Mouse (Mus musculus) MEL (cell line): ENCODE results near the gene Slc35e4. TPM values are rescaled to one million over a fixed set of nuclear protein-coding genes. Genes with fewer than 3 reads are reported as not detected.

ENCODE experiments used
- DNase-seq: peaks from one replicate; pipeline ENCODE4 v3.0.0; 2011; ENCODE audit warnings: low read depth, low spot score
- H3K27ac ChIP-seq: 2 replicates; pipeline ENCODE4 v1.5.1; 2012; ENCODE audit warnings: low read depth, mild to moderate bottlenecking, control low read depth, low read length, moderate library complexity; ENCODE audit not compliant: control insufficient read depth
- H3K27me3 ChIP-seq, 2 experiments: fragments of 150-350 bp in 1 of 2; sonication (generic) in 1 of 2; 2 replicates each; pipeline ENCODE4 v1.6.1; 2012; ENCODE audit warnings: low read length in 2 of 2, mild to moderate bottlenecking in 2 of 2, improper control_type of control experiment in 1 of 2, moderate library complexity in 1 of 2; ENCODE audit not compliant: insufficient read depth in 2 of 2, control insufficient read depth in 1 of 2
- H3K36me3 ChIP-seq, 2 experiments: 2 replicates each; pipeline ENCODE4 v1.6.1; 2012 to 2014; ENCODE audit warnings: low read length in 2 of 2, improper control_type of control experiment in 1 of 2, inconsistent platforms in 1 of 2, mild to moderate bottlenecking in 1 of 2; ENCODE audit not compliant: insufficient read depth in 2 of 2, control insufficient read depth in 1 of 2
- H3K4me1 ChIP-seq, 2 experiments: fragments of 150-350 bp in 1 of 2; sonication (generic) in 1 of 2; 2 replicates each; pipeline ENCODE4 v1.6.1; 2012; ENCODE audit warnings: low read length in 2 of 2, improper control_type of control experiment in 1 of 2, mild to moderate bottlenecking in 1 of 2; ENCODE audit not compliant: insufficient read depth in 2 of 2, control insufficient read depth in 1 of 2
- H3K4me3 ChIP-seq, 2 experiments: fragments of 150-350 bp in 1 of 2; sonication (generic) in 1 of 2; 2 replicates each; pipeline ENCODE4 v1.5.1; 2012; ENCODE audit warnings: low read depth in 2 of 2, low read length in 2 of 2, mild to moderate bottlenecking in 2 of 2, moderate library complexity in 2 of 2, control low read depth in 1 of 2, improper control_type of control experiment in 1 of 2; ENCODE audit not compliant: control insufficient read depth in 1 of 2, insufficient read depth in 1 of 2
- H3K79me2 ChIP-seq: 2 replicates; pipeline ENCODE4 v1.6.1; 2012; ENCODE audit warnings: mild to moderate bottlenecking, low read length, moderate library complexity; ENCODE audit not compliant: control insufficient read depth, poor library complexity, insufficient read depth
- H3K9ac ChIP-seq: 2 replicates; pipeline ENCODE4 v1.6.1; 2012; ENCODE audit warnings: low read depth, mild to moderate bottlenecking, control low read depth, low read length, moderate library complexity; ENCODE audit not compliant: control insufficient read depth, poor library complexity, severe bottlenecking
- H3K9me3 ChIP-seq: fragments of 150-350 bp; sonication (generic); replicated peaks from 2 replicates; pipeline ENCODE4 v1.6.1; 2012; ENCODE audit warnings: mild to moderate bottlenecking, low read length, improper control_type of control experiment, moderate library complexity; ENCODE audit not compliant: insufficient read depth
- BHLHE40 ChIP-seq: IDR thresholded peaks from 2 replicates; pipeline ENCODE4 v1.6.1; 2012; ENCODE audit warnings: low read depth, mild to moderate bottlenecking, inconsistent platforms, low read length, improper control_type of control experiment, borderline replicate concordance
- CHD1 ChIP-seq: IDR thresholded peaks from 2 replicates; pipeline ENCODE4 v1.6.1; 2012; ENCODE audit warnings: low read depth, mild to moderate bottlenecking, inconsistent platforms, low read length, improper control_type of control experiment
- CHD2 ChIP-seq: IDR thresholded peaks from 2 replicates; pipeline ENCODE4 v1.6.1; 2011; ENCODE audit warnings: low read length, improper control_type of control experiment
- CTCF ChIP-seq, 3 experiments: IDR thresholded peaks in 2 of 3; conservative IDR thresholded peaks in 1 of 3; 2 replicates each; pipeline ENCODE4 v1.5.1; 2011 to 2012; ENCODE audit warnings: low read length in 3 of 3, low read depth in 2 of 3, mild to moderate bottlenecking in 2 of 3, improper control_type of control experiment in 1 of 3, inconsistent platforms in 1 of 3, mixed read lengths in 1 of 3, moderate library complexity in 1 of 3; ENCODE audit not compliant: control insufficient read depth in 1 of 3, insufficient read depth in 1 of 3, poor library complexity in 1 of 3, severe bottlenecking in 1 of 3
- E2F4 ChIP-seq: IDR thresholded peaks from 2 replicates; pipeline ENCODE4 v1.6.1; 2011; ENCODE audit warnings: low read depth, low read length, improper control_type of control experiment, borderline replicate concordance
- ELF1 ChIP-seq: IDR thresholded peaks from 2 replicates; pipeline ENCODE4 v1.6.1; 2014; ENCODE audit warnings: low read depth, mild to moderate bottlenecking, inconsistent platforms, low read length, improper control_type of control experiment, moderate library complexity
- EP300 ChIP-seq, 2 experiments: IDR thresholded peaks; 2 replicates each; pipeline ENCODE4 v1.6.1; 2011; ENCODE audit warnings: improper control_type of control experiment in 2 of 2, low read length in 2 of 2, low read depth in 1 of 2, mild to moderate bottlenecking in 1 of 2
- GABPA ChIP-seq: IDR thresholded peaks from 2 replicates; pipeline ENCODE4 v1.6.1; 2012; ENCODE audit warnings: low read depth, mild to moderate bottlenecking, inconsistent platforms, low read length, improper control_type of control experiment, moderate library complexity
- GATA1 ChIP-seq: IDR thresholded peaks from 2 replicates; pipeline ENCODE4 v1.6.1; 2011; ENCODE audit warnings: low read depth, low read length, improper control_type of control experiment
- HCFC1 ChIP-seq: IDR thresholded peaks from 2 replicates; pipeline ENCODE4 v1.6.1; 2012; ENCODE audit warnings: low read depth, mild to moderate bottlenecking, inconsistent platforms, low read length, improper control_type of control experiment, moderate library complexity
- JUND ChIP-seq: IDR thresholded peaks from 2 replicates; pipeline ENCODE4 v1.6.1; 2011; ENCODE audit warnings: low read depth, mild to moderate bottlenecking, improper control_type of control experiment, low read length
- KAT2A ChIP-seq: conservative IDR thresholded peaks from 2 replicates; pipeline ENCODE4 v1.6.1; 2012; ENCODE audit warnings: low read depth, low read length, improper control_type of control experiment, inconsistent platforms
- MAFK ChIP-seq: IDR thresholded peaks from 2 replicates; pipeline ENCODE4 v1.6.1; 2011; ENCODE audit warnings: low read depth, mild to moderate bottlenecking, low read length, improper control_type of control experiment, borderline replicate concordance
- MAX ChIP-seq: IDR thresholded peaks from 2 replicates; pipeline ENCODE4 v1.6.1; 2011; ENCODE audit warnings: low read length, improper control_type of control experiment
- MAZ ChIP-seq: IDR thresholded peaks from 2 replicates; pipeline ENCODE4 v1.6.1; 2012; ENCODE audit warnings: low read depth, mild to moderate bottlenecking, inconsistent platforms, low read length, improper control_type of control experiment
- MEF2A ChIP-seq: IDR thresholded peaks from 2 replicates; pipeline ENCODE4 v1.6.1; 2014; ENCODE audit warnings: low read depth, mild to moderate bottlenecking, inconsistent platforms, low read length, improper control_type of control experiment; ENCODE audit not compliant: poor library complexity, insufficient replicate concordance, severe bottlenecking; ENCODE audit errors: extremely low read depth
- MXI1 ChIP-seq: IDR thresholded peaks from 2 replicates; pipeline ENCODE4 v1.6.1; 2011; ENCODE audit warnings: mild to moderate bottlenecking, low read depth, low read length, improper control_type of control experiment
- MYB ChIP-seq: IDR thresholded peaks from 2 replicates; pipeline ENCODE4 v1.6.1; 2011; ENCODE audit warnings: mild to moderate bottlenecking, low read depth, low read length, improper control_type of control experiment
- NELFE ChIP-seq: IDR thresholded peaks from 2 replicates; pipeline ENCODE4 v1.6.1; 2011; ENCODE audit warnings: low read depth, low read length, improper control_type of control experiment
- NRF1 ChIP-seq: IDR thresholded peaks from 2 replicates; pipeline ENCODE4 v1.6.1; 2014; ENCODE audit warnings: low read depth, mild to moderate bottlenecking, inconsistent platforms, low read length, improper control_type of control experiment, moderate library complexity; ENCODE audit not compliant: poor library complexity, insufficient read depth, severe bottlenecking
- POLR2A ChIP-seq, 2 experiments: IDR thresholded peaks; 2 replicates each; pipeline ENCODE4 v1.6.1; 2011 to 2012; ENCODE audit warnings: low read length in 2 of 2, mild to moderate bottlenecking in 2 of 2, control low read depth in 1 of 2, improper control_type of control experiment in 1 of 2, low read depth in 1 of 2, moderate library complexity in 1 of 2; ENCODE audit not compliant: control insufficient read depth in 1 of 2, insufficient read depth in 1 of 2, poor library complexity in 1 of 2
- POLR2AphosphoS2 ChIP-seq: IDR thresholded peaks from 2 replicates; pipeline ENCODE4 v1.6.1; 2011; ENCODE audit warnings: low read length, improper control_type of control experiment
- POLR2AphosphoS5 ChIP-seq: IDR thresholded peaks from 2 replicates; pipeline ENCODE4 v1.6.1; 2012; ENCODE audit warnings: low read depth, borderline replicate concordance, mild to moderate bottlenecking, inconsistent platforms, low read length, moderate library complexity, mixed read lengths
- RAD21 ChIP-seq: IDR thresholded peaks from 2 replicates; pipeline ENCODE4 v1.6.1; 2011; ENCODE audit warnings: mild to moderate bottlenecking, low read depth, low read length, improper control_type of control experiment
- RCOR1 ChIP-seq: IDR thresholded peaks from 2 replicates; pipeline ENCODE4 v1.6.1; 2012; ENCODE audit warnings: low read depth, mild to moderate bottlenecking, inconsistent platforms, low read length, improper control_type of control experiment
- SIN3A ChIP-seq: IDR thresholded peaks from 2 replicates; pipeline ENCODE4 v1.6.1; 2012; ENCODE audit warnings: low read length, improper control_type of control experiment, inconsistent platforms
- SMC3 ChIP-seq: IDR thresholded peaks from 2 replicates; pipeline ENCODE4 v1.6.1; 2011; ENCODE audit warnings: low read depth, low read length, improper control_type of control experiment
- TAL1 ChIP-seq: IDR thresholded peaks from 2 replicates; pipeline ENCODE4 v1.6.1; 2012; ENCODE audit warnings: mild to moderate bottlenecking, inconsistent platforms, low read length, moderate library complexity, mixed read lengths
- TBP ChIP-seq: IDR thresholded peaks from 2 replicates; pipeline ENCODE4 v1.8.0; 2011; ENCODE audit warnings: low read depth, low read length, improper control_type of control experiment
- TCF12 ChIP-seq: IDR thresholded peaks from 2 replicates; pipeline ENCODE4 v1.6.1; 2014; ENCODE audit warnings: low read depth, mild to moderate bottlenecking, inconsistent platforms, low read length, improper control_type of control experiment, moderate library complexity
- UBTF ChIP-seq: IDR thresholded peaks from 2 replicates; pipeline ENCODE4 v1.6.1; 2012; ENCODE audit warnings: low read depth, mild to moderate bottlenecking, inconsistent platforms, low read length, improper control_type of control experiment, moderate library complexity, borderline replicate concordance; ENCODE audit not compliant: insufficient read depth
- USF1 ChIP-seq: IDR thresholded peaks from 2 replicates; pipeline ENCODE4 v1.6.1; 2014; ENCODE audit warnings: low read depth, mild to moderate bottlenecking, inconsistent platforms, low read length, improper control_type of control experiment, moderate library complexity
- USF2 ChIP-seq, 2 experiments: IDR thresholded peaks; 2 replicates each; pipeline ENCODE4 v1.6.1; 2011 to 2012; ENCODE audit warnings: improper control_type of control experiment in 2 of 2, low read length in 2 of 2, borderline replicate concordance in 1 of 2, inconsistent platforms in 1 of 2, low read depth in 1 of 2, mild to moderate bottlenecking in 1 of 2; ENCODE audit not compliant: insufficient read depth in 1 of 2
- ZC3H11A ChIP-seq: IDR thresholded peaks from 2 replicates; pipeline ENCODE4 v1.6.1; 2012; ENCODE audit warnings: low read depth, mild to moderate bottlenecking, inconsistent platforms, low read length, improper control_type of control experiment
- ZMIZ1 ChIP-seq: IDR thresholded peaks from 2 replicates; pipeline ENCODE4 v1.6.1; 2012; ENCODE audit warnings: low read depth, mild to moderate bottlenecking, inconsistent platforms, low read length, improper control_type of control experiment, moderate library complexity
- ZNF384 ChIP-seq: IDR thresholded peaks from 2 replicates; pipeline ENCODE4 v1.6.1; 2012; ENCODE audit warnings: low read depth, mild to moderate bottlenecking, inconsistent platforms, low read length, improper control_type of control experiment
- polyA plus RNA-seq, 2 experiments: library from polyadenylated mRNA; stranded (reverse) in 1 of 2; unstranded in 1 of 2; fragments of >175 nt in 1 of 2; fragments of >200 nt in 1 of 2; gene quantifications; 2 replicates each; pipeline versions ENCODE4 v1.2.1 to v1.2.4; 2012; ENCODE audit warnings: low replicate concordance in 2 of 2, low read depth in 1 of 2; ENCODE audit not compliant: insufficient read length in 2 of 2, insufficient read depth in 1 of 2, missing spikeins in 1 of 2
- total RNA-seq: library from RNA; depleted of rRNA; stranded (reverse); fragments of 300-350 nt; gene quantifications from 2 replicates; pipeline ENCODE4 v1.2.3, GENCODE M21; 2012

Gene Slc35e4
- total and polyA plus RNA-seq, 3 experiments, result 12.1 to 14.0 TPM; not detected in 1

DNA sequence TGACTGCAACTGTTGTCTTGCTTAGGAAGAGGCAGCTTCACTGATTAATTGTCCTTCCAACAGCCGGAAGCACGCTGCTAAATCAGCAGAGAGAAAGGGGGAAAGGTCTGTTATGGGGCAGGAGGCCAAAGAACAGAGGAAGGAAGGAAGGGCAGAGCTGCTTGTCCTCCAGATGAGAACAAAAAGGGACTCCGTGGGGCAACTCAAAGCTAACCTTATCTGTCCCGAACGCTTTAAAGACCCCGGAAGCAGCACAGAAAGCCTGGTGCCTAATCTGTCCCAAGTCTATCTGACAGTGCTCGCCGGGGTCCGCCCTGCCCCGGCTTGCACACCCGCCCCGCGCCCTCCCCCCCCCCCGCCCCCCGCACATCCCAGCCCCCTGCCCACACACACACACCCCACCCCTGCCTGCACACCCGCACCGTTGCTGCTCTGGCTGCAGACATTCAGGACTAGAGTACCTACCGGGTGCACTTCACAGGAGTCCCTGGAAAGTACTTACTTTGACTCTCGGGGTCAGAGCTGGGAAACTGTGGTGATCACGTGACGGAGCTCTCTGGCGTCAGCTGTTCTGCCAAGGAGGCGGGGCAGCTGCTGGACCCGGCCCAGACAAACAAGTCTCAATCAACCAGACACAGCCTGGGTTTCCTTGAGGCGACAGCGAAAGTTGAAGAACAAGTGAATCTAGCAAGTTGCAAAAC lies 17.2 kb upstream of the Slc35e4 start, which contains the start of gene Tcn2:
Gene Tcn2 (minus strand): TSS at position 649 of the 701 bp plus-strand sequence.
- H3K79me2 ChIP-seq, result no peaks in the 10 kb centered on the region; the same call in 1 of the 2 replicates
- H3K27ac ChIP-seq, result peak within 1 kb of the TSS; percentile 74
- peaks cover 0 to 14% of the 10 kb centered on the region in 2 experiments; a peak in 2 of 4 replicates for H3K36me3 ChIP-seq
- no peak for TF ChIP-seq CHD2
- TF ChIP-seq HCFC1, result peak; percentile 42
- no peak for TF ChIP-seq ZC3H11A
- no peak for TF ChIP-seq E2F4
- peak; percentile 61 for TF ChIP-seq MXI1
- no peak for TF ChIP-seq ZMIZ1
- TF ChIP-seq NRF1, result no peak
- TF ChIP-seq POLR2AphosphoS2, result no peak
- TF ChIP-seq RCOR1, result peak; percentile 9; the same call in 1 of the 2 replicates
- peak; percentile 68 for TF ChIP-seq GATA1
- TF ChIP-seq TBP, result peak; percentile 46; the same call in 1 of the 2 replicates
- no peak for TF ChIP-seq CTCF (IDR thresholded peaks at IDR 0.05 in 2 of 3, conservative IDR thresholded peaks at IDR 0.05 in 1 of 3; ENCODE audit: control insufficient read depth in 1 of 3, insufficient read depth in 1 of 3, low read depth in 2 of 3, low read length in 3 of 3, poor library complexity in 1 of 3, severe bottlenecking in 1 of 3)
- peak; percentile 76 for TF ChIP-seq ELF1
- TF ChIP-seq NELFE, result 0 out of 2 replicates have a peak, but pooled peaks have one; percentile 36
- TF ChIP-seq RAD21, result no peak
- TF ChIP-seq UBTF, result no peak
- TF ChIP-seq MEF2A, result no peak
- TF ChIP-seq USF2 (IDR thresholded peaks at IDR 0.05; ENCODE audit: borderline replicate concordance in 1 of 2, insufficient read depth in 1 of 2, low read depth in 1 of 2, low read length in 2 of 2), result peak; percentile 89 to 97
- no peak for TF ChIP-seq JUND
- TF ChIP-seq GABPA, result no peak
- 0 out of 2 replicates have a peak, but pooled peaks have one; percentile 2 for TF ChIP-seq ZNF384
- peak; percentile 89 for TF ChIP-seq BHLHE40
- no peak for TF ChIP-seq SMC3
- peak in 1 of 2 experiments; percentile 27; a peak in 1 of 4 replicates for TF ChIP-seq POLR2A (IDR thresholded peaks at IDR 0.05; ENCODE audit: control insufficient read depth in 1 of 2, insufficient read depth in 1 of 2, low read depth in 1 of 2, low read length in 2 of 2, poor library complexity in 1 of 2)
- no peak for TF ChIP-seq POLR2AphosphoS5
- no peak for TF ChIP-seq TAL1
- TF ChIP-seq TCF12, result no peak
- TF ChIP-seq MAFK, result no peak
- TF ChIP-seq CHD1, result no peak
- TF ChIP-seq MYB, result no peak
- peak; percentile 99 for TF ChIP-seq USF1
- 0 out of 4 replicates have a peak, but pooled peaks of 1 of the 2 experiments have one; percentile 33 for TF ChIP-seq EP300 (IDR thresholded peaks at IDR 0.05; ENCODE audit: low read depth in 1 of 2, low read length in 2 of 2)
- TF ChIP-seq MAX, result peak; percentile 96
- no peak for TF ChIP-seq MAZ
- no peak for TF ChIP-seq KAT2A
- TF ChIP-seq SIN3A, result peak; percentile 94

More for the DNA sequence above, 17.2 kb upstream of the Slc35e4 start, which contains the start of gene Tcn2:
- H3K9ac ChIP-seq, result peak within 1 kb of the TSS; percentile 67
- peaks cover 0 to 21% of the 10 kb centered on the region in 2 experiments; a peak in 3 of 4 replicates for H3K4me1 ChIP-seq
- peak; percentile 94 for DNase-seq
- peak within 1 kb of the TSS; percentile 64 to 71 for H3K4me3 ChIP-seq
- no peaks in the 10 kb centered on the region for H3K9me3 ChIP-seq
- peaks cover 0 to 9% of the 10 kb centered on the region in 2 experiments; a peak in 2 of 4 replicates for H3K27me3 ChIP-seq
